Mouse (Mus musculus) forebrain, embryonic 14.5 days (tissue): Measurements from ENCODE around the gene Wdpcp. TPM values are rescaled to one million over a fixed set of nuclear protein-coding genes. Genes with fewer than 3 reads are reported as not detected.

ENCODE experiments used
- ATAC-seq: fragments of 200-750 bp; cut with Nextera tagmentation; 2 replicates; pipeline ENCODE4 v1.8.0; 2017; ENCODE audit warnings: mild to moderate bottlenecking, moderate library complexity
- DNase-seq: peaks from one replicate; pipeline ENCODE4 v3.0.0-alpha.2; 2015; ENCODE audit warnings: low spot score
- H3K27ac ChIP-seq: fragments of 300-500 bp; sonication (generic); 2 replicates; pipeline ENCODE4 v1.5.1; 2014; ENCODE audit warnings: low read depth, mild to moderate bottlenecking, control low read depth, low read length, moderate library complexity
- H3K27me3 ChIP-seq: fragments of 300-500 bp; sonication (generic); replicated peaks from 2 replicates; pipeline ENCODE4 v1.6.1; 2014; ENCODE audit warnings: low read length, control low read depth, mixed read lengths; ENCODE audit not compliant: control insufficient read depth, insufficient read depth
- H3K36me3 ChIP-seq: fragments of 300-500 bp; sonication (generic); 2 replicates; pipeline ENCODE4 v1.6.1; 2014; ENCODE audit warnings: low read length, control low read depth; ENCODE audit not compliant: control insufficient read depth, insufficient read depth
- H3K4me1 ChIP-seq: fragments of 300-500 bp; sonication (generic); 2 replicates; pipeline ENCODE4 v1.6.1; 2014; ENCODE audit warnings: antibody characterized with exemption, low read length, control low read depth; ENCODE audit not compliant: control insufficient read depth, insufficient read depth
- H3K4me2 ChIP-seq: fragments of 300-500 bp; sonication (generic); 2 replicates; pipeline ENCODE4 v1.6.1; 2014; ENCODE audit warnings: mild to moderate bottlenecking, control low read depth, low read length
- H3K4me3 ChIP-seq: fragments of 300-500 bp; sonication (generic); 2 replicates; pipeline ENCODE4 v1.5.1; 2014; ENCODE audit warnings: low read depth, low read length, control low read depth
- H3K9ac ChIP-seq: fragments of 300-500 bp; sonication (generic); 2 replicates; pipeline ENCODE4 v1.6.1; 2014; ENCODE audit warnings: mild to moderate bottlenecking, low read length, control low read depth, moderate library complexity
- H3K9me3 ChIP-seq: fragments of 300-500 bp; sonication (generic); replicated peaks from 2 replicates; pipeline ENCODE4 v1.6.1; 2016; ENCODE audit warnings: low read length, control low read depth, mixed read lengths; ENCODE audit not compliant: control insufficient read depth
- WGBS: fragments of 180-500 bp; shearing (Covaris S2); extraction: QIAGEN DNeasy Blood & Tissue Kit; methylation state at CpG from one replicate; pipeline ENCODE4 v1.1.7; 2014; 5-methylcytosine and 5-hydroxymethylcytosine counted together
- polyA plus RNA-seq: library from polyadenylated mRNA; unstranded; fragments of >200 nt; fragmentation: Nextera tagmentation; extraction: Ambion mirVana; gene quantifications from 2 replicates; pipeline ENCODE4 v1.2.1, GENCODE M21; 2014

The Wdpcp gene
- polyA plus RNA-seq, 1 experiment from 2014 or later: 7.3 TPM

- no peak overlapping the region for H3K27ac ChIP-seq
- no peak overlapping the region for H3K4me2 ChIP-seq
- no peak overlapping the region for H3K9ac ChIP-seq
- ATAC-seq (no peak), DNase-seq (no peak)
- WGBS: 76% methylated on average over 6 of the region's 6 CpGs
- no peak overlapping the region for H3K4me3 ChIP-seq
- no peaks in the 10 kb centered on the region for H3K4me1 ChIP-seq
- no peaks in the 10 kb centered on the region for H3K36me3 ChIP-seq
- no peaks in the 10 kb centered on the region for H3K9me3 ChIP-seq
- no peaks in the 10 kb centered on the region for H3K27me3 ChIP-seq
These were observed 116.4 kb downstream of the Wdpcp start for GRCm38 (mm10) chr11:21688441-21688840.

GRCm38 (mm10) chr11:21690730-21691129, 118.7 kb downstream of the Wdpcp start:
- Histone ChIP-seq H3K9ac (no peak overlapping the region), H3K36me3 (no peaks in the 10 kb centered on the region), H3K27ac (no peak overlapping the region), H3K4me3 (no peak overlapping the region), H3K4me1 (no peaks in the 10 kb centered on the region), H3K9me3 (no peaks in the 10 kb centered on the region), H3K4me2 (no peak overlapping the region), H3K27me3 (no peaks in the 10 kb centered on the region)
- ATAC-seq (no peak), DNase-seq (peak; percentile 17)
- 50% methylated on average over 2 of the region's 2 CpGs for WGBS

GRCm38 (mm10) chr11:21694087-21694486, 122.1 kb downstream of the Wdpcp start:
- Histone ChIP-seq H3K4me3 (no peak overlapping the region), H3K4me2 (no peak overlapping the region), H3K4me1 (no peaks in the 10 kb centered on the region), H3K36me3 (no peaks in the 10 kb centered on the region), H3K27me3 (no peaks in the 10 kb centered on the region), H3K9me3 (no peaks in the 10 kb centered on the region), H3K9ac (no peak overlapping the region), H3K27ac (no peak overlapping the region)
- WGBS: 73% methylated on average over 6 of the region's 6 CpGs
- ATAC-seq (no peak), DNase-seq (peak; percentile 38)

GRCm38 (mm10) chr11:21697642-21698041, 125.6 kb downstream of the Wdpcp start:
- WGBS: 59% methylated on average over 3 of the region's 3 CpGs
- peak; percentile 3 for DNase-seq

GRCm38 (mm10) chr11:21713508-21713907, 141.5 kb downstream of the Wdpcp start:
- Histone ChIP-seq H3K4me1 (0 out of 2 replicates have a peak, but pooled peaks cover 3% of the 10 kb centered on the region), H3K36me3 (no peaks in the 10 kb centered on the region), H3K27ac (no peak overlapping the region; the same call in 1 of the 2 replicates), H3K4me3 (no peak overlapping the region), H3K9ac (no peak overlapping the region), H3K27me3 (no peaks in the 10 kb centered on the region), H3K9me3 (no peaks in the 10 kb centered on the region; the same call in 1 of the 2 replicates), H3K4me2 (no peak overlapping the region)
- peak; percentile 93 for ATAC-seq
- DNase-seq: peak; percentile 92

More at GRCm38 (mm10) chr11:21697642-21698041, 125.6 kb downstream of the Wdpcp start:
- H3K9me3 ChIP-seq: no peaks in the 10 kb centered on the region
- H3K27me3 ChIP-seq: no peaks in the 10 kb centered on the region
- H3K27ac ChIP-seq: no peak overlapping the region
- H3K4me3 ChIP-seq: no peak overlapping the region
- ATAC-seq: no peak
- H3K4me2 ChIP-seq: no peak overlapping the region
- no peaks in the 10 kb centered on the region for H3K4me1 ChIP-seq
- H3K36me3 ChIP-seq: no peaks in the 10 kb centered on the region
- H3K9ac ChIP-seq: no peak overlapping the region

- ATAC-seq (peak; percentile 50; the same call in 1 of the 2 replicates), DNase-seq (peak; percentile 14)
- WGBS: 74% methylated on average over 1 of the region's 1 CpGs
- no peaks in the 10 kb centered on the region; the same call in 1 of the 2 replicates for H3K9me3 ChIP-seq
- H3K9ac ChIP-seq: no peak overlapping the region
- 0 out of 2 replicates have a peak, but pooled peaks cover 3% of the 10 kb centered on the region for H3K4me1 ChIP-seq
- H3K27me3 ChIP-seq: no peaks in the 10 kb centered on the region
- H3K27ac ChIP-seq: no peak overlapping the region
- H3K36me3 ChIP-seq: no peaks in the 10 kb centered on the region
- H3K4me3 ChIP-seq: no peak overlapping the region
- no peak overlapping the region for H3K4me2 ChIP-seq
These were observed 142.0 kb downstream of the Wdpcp start for GRCm38 (mm10) chr11:21714065-21714464.

- no peak for DNase-seq
- H3K9ac ChIP-seq: no peak overlapping the region
- H3K27ac ChIP-seq: no peak overlapping the region
- H3K9me3 ChIP-seq: no peaks in the 10 kb centered on the region
- no peaks in the 10 kb centered on the region for H3K27me3 ChIP-seq
- ATAC-seq: no peak
- 0 out of 2 replicates have a peak, but pooled peaks cover 3% of the 10 kb centered on the region for H3K4me1 ChIP-seq
- 92% methylated on average over 1 of the region's 1 CpGs for WGBS
- no peak overlapping the region for H3K4me3 ChIP-seq
- no peak overlapping the region for H3K4me2 ChIP-seq
- no peaks in the 10 kb centered on the region for H3K36me3 ChIP-seq
These were observed 154.3 kb downstream of the Wdpcp start for GRCm38 (mm10) chr11:21726329-21726728.

GRCm38 (mm10) chr11:21729056-21729455, 157.0 kb downstream of the Wdpcp start:
- no peaks in the 10 kb centered on the region for H3K9me3 ChIP-seq
- H3K9ac ChIP-seq: no peak overlapping the region
- no peak overlapping the region for H3K27ac ChIP-seq
- no peaks in the 10 kb centered on the region for H3K4me1 ChIP-seq
- no peak overlapping the region for H3K4me2 ChIP-seq
- no peaks in the 10 kb centered on the region for H3K36me3 ChIP-seq
- ATAC-seq (no peak), DNase-seq (no peak)
- H3K27me3 ChIP-seq: no peaks in the 10 kb centered on the region
- H3K4me3 ChIP-seq: no peak overlapping the region
- WGBS: 87% methylated on average over 5 of the region's 5 CpGs

GRCm38 (mm10) chr11:21729961-21730360, 157.9 kb downstream of the Wdpcp start:
- no peak for DNase-seq
- no peaks in the 10 kb centered on the region for H3K27me3 ChIP-seq
- H3K4me2 ChIP-seq: no peak overlapping the region
- no peak overlapping the region for H3K27ac ChIP-seq
- no peaks in the 10 kb centered on the region for H3K36me3 ChIP-seq
- H3K9me3 ChIP-seq: no peaks in the 10 kb centered on the region
- no peak overlapping the region for H3K9ac ChIP-seq
- H3K4me1 ChIP-seq: no peaks in the 10 kb centered on the region
- WGBS: 83% methylated on average over 6 of the region's 6 CpGs
- no peak overlapping the region for H3K4me3 ChIP-seq
- no peak for ATAC-seq
